Mouse (Mus musculus): Measurements from ENCODE around the gene Ino80e. TPM values are rescaled to one million over a fixed set of nuclear protein-coding genes. Genes with fewer than 3 reads are reported as not detected.

Ino80e gene
- total RNA-seq, 2 experiments from 2014 or later: 20.1 to 30.4 TPM

DNA sequence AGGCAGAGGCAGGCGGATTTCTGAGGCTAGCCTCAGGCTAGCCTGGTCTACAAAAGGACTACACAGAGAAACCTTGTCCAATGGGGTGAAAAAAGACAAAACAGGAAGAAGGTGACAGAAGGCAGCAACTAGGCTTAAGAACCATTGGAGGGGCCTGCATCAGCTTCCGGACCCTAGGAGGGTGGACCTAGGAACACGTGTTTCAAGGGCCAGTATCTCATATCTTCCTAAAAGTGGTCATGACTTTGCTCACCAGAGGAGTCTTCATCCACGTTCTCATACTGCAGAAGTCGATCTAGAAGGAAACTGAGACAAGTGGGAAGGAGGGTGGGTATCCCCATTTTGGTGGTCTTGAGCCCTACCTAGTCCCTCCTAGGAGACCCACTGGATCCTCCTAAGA is 1.2 kb downstream of the Ino80e start:
- ATAC-seq (replicated peaks; ENCODE audit: low FRiP score, poor library complexity, severe bottlenecking): no peak

DNA sequence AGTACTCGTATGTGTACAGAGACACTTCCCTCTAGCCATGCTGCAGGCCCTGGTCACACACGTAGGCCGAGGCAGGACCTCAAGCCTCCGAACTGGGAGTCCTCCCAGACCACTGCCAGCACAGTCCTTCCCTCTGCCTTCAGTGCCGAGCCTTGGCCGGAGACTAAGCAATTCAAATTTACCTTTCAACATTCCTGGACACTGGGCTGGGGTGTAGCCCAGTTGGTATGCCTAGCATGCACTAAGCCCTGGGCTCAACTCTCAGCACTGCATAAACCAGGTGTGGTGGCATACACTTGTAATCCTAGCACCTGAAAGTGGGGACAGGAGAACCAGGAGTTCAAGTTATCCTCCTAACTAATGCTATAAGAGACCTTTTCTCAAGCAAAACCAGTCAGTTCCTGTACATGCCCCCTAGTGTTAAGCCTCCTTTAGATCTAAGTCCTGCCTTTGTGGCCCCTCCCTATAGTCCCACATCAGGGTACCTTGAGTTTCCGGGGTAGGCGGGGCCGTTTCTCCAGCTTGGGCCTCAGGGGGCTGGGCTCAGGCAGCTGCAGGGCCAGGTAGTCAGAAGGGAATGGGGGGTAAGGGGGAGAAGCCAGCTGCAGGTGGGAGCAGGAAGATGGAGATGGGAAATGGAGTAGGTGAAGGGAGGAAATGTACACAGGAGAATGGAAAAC is 5.3 kb downstream of the Ino80e start:
- ATAC-seq (replicated peaks; ENCODE audit: low FRiP score, poor library complexity, severe bottlenecking): no peak

DNA sequence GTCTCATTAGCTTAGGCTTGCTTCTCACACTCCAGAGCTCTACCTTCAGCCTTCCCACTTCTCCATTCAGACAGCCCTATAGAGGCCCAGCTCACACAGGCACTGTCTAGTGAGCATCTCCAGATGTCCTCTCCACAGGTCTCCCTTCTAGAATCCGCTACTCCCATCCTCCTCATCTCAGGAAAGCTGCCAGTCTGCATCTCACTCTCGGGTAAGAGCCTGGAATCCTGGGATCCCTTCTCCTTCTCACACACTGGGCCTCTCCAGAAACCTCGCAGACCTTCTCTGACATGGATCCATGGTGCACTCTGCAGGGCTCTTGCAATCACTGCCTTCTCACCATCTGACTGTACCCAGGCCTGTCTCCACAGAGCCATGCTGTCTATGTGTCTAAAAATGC is 6.5 kb downstream of the Ino80e start:
- ATAC-seq (replicated peaks; ENCODE audit: low FRiP score, poor library complexity, severe bottlenecking): no peak

GRCm38 (mm10) chr7:126853454-126853853 is 8.7 kb downstream of the Ino80e start:
- no peak for ATAC-seq (replicated peaks; ENCODE audit: low FRiP score, poor library complexity, severe bottlenecking)

DNA sequence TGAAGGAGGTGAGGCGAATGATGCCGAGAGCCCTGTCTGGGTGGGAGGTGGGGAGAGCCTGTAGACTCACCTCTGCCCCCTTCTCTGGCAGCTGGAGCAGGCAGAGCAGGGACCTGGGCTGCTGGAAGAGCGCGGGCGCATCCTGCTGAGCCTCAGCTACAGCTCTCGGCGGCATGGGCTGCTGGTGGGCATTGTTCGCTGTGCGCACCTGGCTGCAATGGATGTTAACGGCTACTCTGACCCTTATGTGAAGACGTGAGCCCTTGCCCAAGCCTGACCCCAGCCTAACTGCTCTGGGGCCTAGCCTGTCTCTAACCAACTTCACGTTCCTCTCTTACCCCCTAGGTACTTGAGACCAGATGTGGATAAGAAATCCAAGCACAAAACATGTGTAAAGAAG is 11.0 kb downstream of the Ino80e start:
- no peak for ATAC-seq (replicated peaks; ENCODE audit: low FRiP score, poor library complexity, severe bottlenecking)

DNA sequence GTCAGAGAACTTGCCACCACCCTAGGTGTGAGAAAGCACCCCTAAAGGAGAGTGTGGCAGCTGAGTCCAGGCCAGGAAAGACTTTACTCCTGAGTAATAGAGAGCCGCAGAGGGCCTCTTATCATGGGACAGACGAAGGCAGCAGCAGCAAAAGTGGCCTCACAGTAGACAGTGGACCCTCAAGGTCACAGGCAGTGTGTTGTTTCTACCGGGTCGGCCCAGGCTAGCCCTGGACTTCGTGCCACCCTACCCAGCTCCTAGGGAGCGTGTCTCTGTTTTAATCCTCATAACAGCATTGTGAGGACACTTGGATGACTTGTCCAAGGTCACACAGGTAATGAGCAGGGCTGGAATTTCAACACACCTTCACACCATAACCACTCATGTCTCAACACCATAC is 12.0 kb downstream of the Ino80e start:
- no peak for ATAC-seq (replicated peaks; ENCODE audit: low FRiP score, poor library complexity, severe bottlenecking)

- ATAC-seq (replicated peaks; ENCODE audit: low FRiP score, poor library complexity, severe bottlenecking): no peak
Measured at GRCm38 (mm10) chr7:126848794-126849193, 13.4 kb downstream of the Ino80e start.

GRCm38 (mm10) chr7:126847421-126848398 is 14.5 kb downstream of the Ino80e start:
- no peak for ATAC-seq (replicated peaks; ENCODE audit: low FRiP score, poor library complexity, severe bottlenecking)

DNA sequence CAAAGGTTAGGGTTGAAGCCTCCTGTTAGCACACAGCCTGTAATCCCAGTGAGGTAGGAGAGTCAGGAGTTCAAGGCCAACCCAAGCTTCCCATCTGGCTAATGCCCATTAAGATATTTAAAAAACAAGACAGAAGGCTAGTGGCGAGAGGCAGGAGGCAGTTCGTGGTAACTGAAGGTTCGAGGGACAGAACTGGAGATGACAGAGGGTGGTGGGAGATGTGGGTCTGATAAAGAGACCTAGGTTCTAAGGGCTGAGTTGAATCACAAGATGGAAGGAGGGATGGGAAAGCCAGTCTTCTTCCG is 15.1 kb downstream of the Ino80e start, which contains the start of gene Doc2a:
Gene Doc2a (plus strand): TSS at position 301 of the 305 bp plus-strand sequence.
- ATAC-seq (replicated peaks; ENCODE audit: low FRiP score, poor library complexity, severe bottlenecking): no peak

DNA sequence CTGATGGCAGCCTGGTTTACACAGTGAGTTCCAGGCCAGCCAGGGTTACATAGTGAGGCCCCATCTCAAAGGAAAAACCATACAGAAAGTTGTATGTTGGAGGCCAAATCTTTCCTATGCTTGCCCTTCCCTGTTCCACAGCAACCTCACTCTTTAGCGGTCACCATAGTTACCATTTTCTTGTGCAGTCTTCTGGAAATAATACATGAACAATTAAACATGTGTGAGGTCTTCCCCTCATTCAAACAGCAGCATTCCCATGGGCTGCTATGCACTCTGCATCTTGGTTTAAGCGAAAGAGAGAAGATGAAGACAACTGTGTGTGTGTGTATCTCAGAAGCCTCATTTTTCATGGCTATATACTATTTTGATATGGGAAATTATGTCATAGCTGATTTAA is 16.7 kb downstream of the Ino80e start:
- ATAC-seq (replicated peaks; ENCODE audit: low FRiP score, poor library complexity, severe bottlenecking): no peak

DNA sequence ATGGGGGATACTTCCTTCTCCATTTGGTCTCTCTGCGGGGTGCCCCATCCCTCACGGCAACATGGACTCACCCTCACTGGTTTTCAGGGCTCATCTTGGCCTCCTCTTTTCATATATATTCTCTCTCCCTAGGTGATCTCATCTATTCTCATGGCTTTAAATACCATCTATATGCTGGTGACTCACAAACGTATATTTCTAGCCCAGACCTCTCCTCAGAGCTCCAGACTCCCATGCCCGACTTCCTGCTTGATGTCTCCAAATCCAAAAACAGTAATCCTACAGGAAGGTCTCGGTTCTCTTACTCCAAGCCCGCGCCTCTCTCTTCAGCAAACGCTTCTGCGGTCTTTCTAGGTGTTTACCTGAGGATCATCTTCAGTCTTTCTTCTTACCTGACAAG is 18.9 kb downstream of the Ino80e start:
- no peak for ATAC-seq (replicated peaks; ENCODE audit: low FRiP score, poor library complexity, severe bottlenecking)

- ATAC-seq (replicated peaks; ENCODE audit: low FRiP score, poor library complexity, severe bottlenecking): no peak
Measured at GRCm38 (mm10) chr7:126833294-126833693, 28.9 kb downstream of the Ino80e start.

- peak; percentile 86 for ATAC-seq (replicated peaks; ENCODE audit: low FRiP score, poor library complexity, severe bottlenecking)
Measured at GRCm38 (mm10) chr7:126832036-126832598, 30.1 kb downstream of the Ino80e start.

GRCm38 (mm10) chr7:126831539-126831938 is 30.6 kb downstream of the Ino80e start, which contains the start of gene 4930451I11Rik:
Gene 4930451I11Rik, minus strand, starts transcription at chr7:126831639.
- peak; percentile 6; the same call in 1 of the 2 replicates for ATAC-seq (replicated peaks; ENCODE audit: low FRiP score, poor library complexity, severe bottlenecking)

- ATAC-seq (replicated peaks; ENCODE audit: low FRiP score, poor library complexity, severe bottlenecking): no peak
Measured at GRCm38 (mm10) chr7:126825952-126826351, 36.2 kb downstream of the Ino80e start.

DNA sequence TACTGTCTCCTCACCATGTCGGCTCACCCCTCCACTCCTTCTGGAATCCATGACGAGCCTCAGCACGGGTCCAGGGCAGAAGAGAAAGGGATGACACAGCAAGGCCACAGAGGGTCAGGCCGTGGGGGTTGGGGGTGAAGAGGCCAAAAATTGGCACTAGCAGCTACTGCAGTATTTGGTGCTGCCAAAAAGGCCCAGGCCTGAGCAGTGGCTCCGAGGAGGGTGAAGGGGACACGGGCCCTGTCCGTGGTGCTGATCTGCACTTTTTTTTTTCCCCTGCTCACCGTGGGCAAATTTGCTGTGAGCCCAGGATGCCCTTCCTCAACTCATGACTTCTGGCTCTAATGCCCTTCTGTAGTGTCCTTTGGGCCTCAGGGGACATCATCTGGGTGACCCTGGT is 36.8 kb downstream of the Ino80e start:
- no peak for ATAC-seq (replicated peaks; ENCODE audit: low FRiP score, poor library complexity, severe bottlenecking)

DNA sequence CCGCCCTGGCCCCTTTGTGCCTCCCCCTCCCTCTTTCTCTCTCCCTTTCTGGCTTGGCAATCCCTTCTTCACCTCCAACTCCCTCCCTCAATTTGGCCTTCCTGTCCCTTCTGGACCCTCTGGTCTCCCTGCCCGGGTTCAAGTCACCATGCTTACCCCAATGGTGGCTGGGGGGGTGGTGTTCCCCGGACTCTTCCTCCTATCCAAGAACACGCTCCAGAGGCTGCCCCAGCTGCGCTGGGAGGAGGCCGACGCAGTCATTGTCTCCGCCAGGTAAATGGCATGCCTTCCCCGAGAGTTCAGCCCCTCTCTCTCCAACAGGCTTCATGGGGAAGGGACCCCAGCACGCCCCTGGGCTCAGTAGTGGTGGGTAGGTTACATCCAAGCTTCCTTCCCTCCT is 38.2 kb downstream of the Ino80e start:
- no peak for ATAC-seq (replicated peaks; ENCODE audit: low FRiP score, poor library complexity, severe bottlenecking)

GRCm38 (mm10) chr7:126823202-126823711 is 38.9 kb downstream of the Ino80e start:
- ATAC-seq (replicated peaks; ENCODE audit: low FRiP score, poor library complexity, severe bottlenecking): no peak

- no peak for ATAC-seq (replicated peaks; ENCODE audit: low FRiP score, poor library complexity, severe bottlenecking)
Measured at GRCm38 (mm10) chr7:126822741-126823140, 39.4 kb downstream of the Ino80e start.

GRCm38 (mm10) chr7:126821835-126822511 is 40.2 kb downstream of the Ino80e start:
- ATAC-seq (replicated peaks; ENCODE audit: low FRiP score, poor library complexity, severe bottlenecking): peak; percentile 78
